Mouse (Mus musculus) R1 (cell line): ENCODE results near the gene 1110002E22Rik.
A peak's percentile ranks its signal among the peaks of the same experiment; 100 is the strongest.

ENCODE experiments used
- DNase-seq: peaks from one replicate; pipeline ENCODE4 v3.0.0-alpha.2; 2018; ENCODE audit warnings: low read depth, low spot score

1110002E22Rik gene

GRCm38 (mm10) chr3:138063731-138064329 is 1.0 kb upstream of the 1110002E22Rik start:
- no peak for DNase-seq

- no peak for DNase-seq
Measured at GRCm38 (mm10) chr3:138065930-138066329, 1.1 kb downstream of the 1110002E22Rik start.

GRCm38 (mm10) chr3:138066348-138066856 is 1.6 kb downstream of the 1110002E22Rik start:
- no peak for DNase-seq

GRCm38 (mm10) chr3:138067288-138067687 is 2.4 kb downstream of the 1110002E22Rik start, which contains the start of gene Gm5105:
Gm5105 (minus strand) TSS chr3:138067388.
- no peak for DNase-seq

GRCm38 (mm10) chr3:138068103-138068502 is 3.3 kb downstream of the 1110002E22Rik start:
- no peak for DNase-seq

- DNase-seq = no peak
Measured at GRCm38 (mm10) chr3:138069756-138070511, 5.1 kb downstream of the 1110002E22Rik start.

GRCm38 (mm10) chr3:138071004-138071403 is 6.2 kb downstream of the 1110002E22Rik start:
- DNase-seq = no peak

GRCm38 (mm10) chr3:138071476-138072073 is 6.7 kb downstream of the 1110002E22Rik start:
- DNase-seq = no peak

GRCm38 (mm10) chr3:138074214-138074613 is 9.4 kb downstream of the 1110002E22Rik start:
- no peak for DNase-seq

- DNase-seq = no peak
Measured at GRCm38 (mm10) chr3:138075209-138075608, 10.4 kb downstream of the 1110002E22Rik start.

- peak; percentile 24 for DNase-seq
Measured at GRCm38 (mm10) chr3:138077476-138078340, 12.9 kb downstream of the 1110002E22Rik start.

- DNase-seq = no peak
Measured at GRCm38 (mm10) chr3:138078701-138079100, 13.8 kb downstream of the 1110002E22Rik start.

GRCm38 (mm10) chr3:138083073-138083637 is 18.3 kb downstream of the 1110002E22Rik start:
- no peak for DNase-seq

- DNase-seq = no peak
Measured at GRCm38 (mm10) chr3:138083896-138084295, 19.0 kb downstream of the 1110002E22Rik start.

- DNase-seq = no peak
Measured at GRCm38 (mm10) chr3:138095301-138095700, 30.4 kb downstream of the 1110002E22Rik start.

GRCm38 (mm10) chr3:138095718-138096117 is 30.9 kb downstream of the 1110002E22Rik start:
- DNase-seq = no peak

GRCm38 (mm10) chr3:138096263-138097028 is 31.6 kb downstream of the 1110002E22Rik start:
- DNase-seq = no peak

- DNase-seq = no peak
Measured at GRCm38 (mm10) chr3:138097718-138098117, 32.9 kb downstream of the 1110002E22Rik start.

- DNase-seq = no peak
Measured at GRCm38 (mm10) chr3:138101936-138102335, 37.1 kb downstream of the 1110002E22Rik start.

- no peak for DNase-seq
Measured at GRCm38 (mm10) chr3:138103690-138104089, 38.8 kb downstream of the 1110002E22Rik start.
